Mouse (Mus musculus) heart, adult 2 months (tissue): ENCODE results near the gene Myrfl.

Source experiments
- CTCF ChIP-seq: fragments of 200-600 bp; IDR thresholded peaks from 2 replicates; pipeline ENCODE4 v1.8.1; 2022; ENCODE audit warnings: antibody characterized with exemption, mild to moderate bottlenecking, moderate library complexity
- EP300 ChIP-seq: fragments of 200-500 bp; IDR thresholded peaks from 2 replicates; pipeline ENCODE4 v1.6.1; 2011; ENCODE audit warnings: low read depth, low read length, control low read depth; ENCODE audit not compliant: insufficient read depth
- POLR2A ChIP-seq: fragments of 200-500 bp; IDR thresholded peaks from 2 replicates; pipeline ENCODE4 v1.6.1; 2011; ENCODE audit warnings: mild to moderate bottlenecking, low read depth, low read length, control low read depth; ENCODE audit not compliant: insufficient read depth

- TF ChIP-seq CTCF, result no peak
- TF ChIP-seq POLR2A, result no peak
- TF ChIP-seq EP300, result peak; percentile 89
Observed at GRCm38 (mm10) chr10:116750062-116750461, 146.7 kb downstream of the Myrfl start.
